Mouse (Mus musculus): ENCODE results near the gene Snd1. TPM values are rescaled to one million over a fixed set of nuclear protein-coding genes. Genes with fewer than 3 reads are reported as not detected.

Snd1 gene
- polyA plus RNA-seq, 1 experiment from 2014 or later = 56.1 TPM

DNA sequence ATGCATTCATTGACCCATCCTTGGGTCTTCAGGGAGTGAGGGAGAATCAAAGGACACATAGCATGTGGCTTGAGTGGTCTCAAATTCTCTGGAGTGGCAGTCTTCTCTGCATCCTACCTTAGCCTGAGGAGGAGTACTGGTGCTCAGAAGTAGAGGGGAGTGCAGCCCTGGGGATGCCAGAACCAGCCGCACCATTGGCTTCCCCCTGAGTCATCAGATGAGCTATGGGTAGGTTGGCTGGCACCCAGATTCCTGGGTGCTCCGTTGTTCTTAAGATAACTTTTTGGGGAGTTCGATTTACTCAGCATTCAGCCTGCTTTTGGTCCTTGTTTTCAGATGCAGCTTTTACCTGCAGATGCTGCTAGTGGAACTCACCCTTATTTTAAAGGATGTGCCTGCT, 366.6 kb downstream of the Snd1 start:
- Histone ChIP-seq H3K27ac (ENCODE audit: low read length) (no peak overlapping the region), H3K27me3 (ENCODE audit: control insufficient read depth, insufficient read depth, low read depth, low read length) (no peaks in the 10 kb centered on the region), H3K9ac (ENCODE audit: low read depth, low read length) (no peak overlapping the region), H3K4me1 (ENCODE audit: control insufficient read depth, low read depth, low read length) (no peaks in the 10 kb centered on the region), H3K4me3 (ENCODE audit: low read depth, low read length) (no peak overlapping the region), H3K4me2 (ENCODE audit: low read depth, low read length) (no peak overlapping the region), H3K36me3 (ENCODE audit: control insufficient read depth, insufficient read depth) (no peaks in the 10 kb centered on the region), H3K9me3 (replicated peaks; ENCODE audit: control insufficient read depth, low read length) (no peaks in the 10 kb centered on the region)
- no peak for ATAC-seq (ENCODE audit: low read depth)
- 66% methylated on average over 3 of the region's 3 CpGs for WGBS (ENCODE audit: insufficient replicate concordance)

DNA sequence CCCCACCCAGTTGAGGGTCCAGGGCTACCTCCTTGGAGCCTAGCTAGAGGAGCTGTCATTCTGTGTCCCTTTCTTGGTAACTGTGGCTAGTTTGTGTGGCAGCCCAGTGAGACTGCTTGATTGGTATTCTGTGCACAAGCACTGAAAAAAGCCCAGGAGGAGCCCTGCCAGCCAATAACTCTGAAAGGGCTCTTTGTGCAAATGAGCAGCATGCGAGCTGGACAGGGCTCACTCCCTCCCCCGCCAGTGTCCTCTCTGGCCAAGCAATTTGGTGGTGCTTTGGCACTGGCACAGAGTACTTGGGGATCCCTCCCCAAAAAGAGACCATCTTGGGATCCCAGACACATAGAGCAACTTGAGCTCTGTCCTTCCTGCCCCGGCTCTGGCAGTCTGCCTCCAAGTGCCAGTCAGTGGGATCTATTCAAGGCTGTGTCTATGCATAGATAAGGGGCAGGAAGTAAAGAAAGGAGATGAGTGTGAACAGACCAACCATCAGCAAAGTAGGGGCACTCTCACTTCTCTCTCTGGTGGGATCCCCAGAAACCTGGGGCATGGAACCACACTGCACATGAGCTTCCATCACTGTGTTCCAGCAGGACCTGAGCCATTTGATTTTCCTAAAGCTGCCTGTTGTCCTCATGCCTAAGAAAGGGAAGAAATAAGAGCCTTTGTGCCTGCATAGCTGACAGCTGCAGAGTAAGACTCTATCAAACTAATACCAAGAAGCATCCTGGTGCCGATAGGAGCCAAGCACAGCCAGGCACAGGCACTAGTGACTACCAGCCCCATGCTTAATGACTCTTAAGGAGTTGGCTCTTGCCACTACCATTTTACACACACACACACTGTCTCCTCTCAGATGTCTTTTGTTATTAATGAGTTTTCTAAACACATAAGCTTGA, 367.7 kb downstream of the Snd1 start:
- Histone ChIP-seq H3K36me3 (ENCODE audit: control insufficient read depth, insufficient read depth) (no peaks in the 10 kb centered on the region), H3K27me3 (ENCODE audit: control insufficient read depth, insufficient read depth, low read depth, low read length) (no peaks in the 10 kb centered on the region), H3K4me1 (ENCODE audit: control insufficient read depth, low read depth, low read length) (no peaks in the 10 kb centered on the region), H3K9me3 (replicated peaks; ENCODE audit: control insufficient read depth, low read length) (no peaks in the 10 kb centered on the region), H3K4me2 (ENCODE audit: low read depth, low read length) (no peak overlapping the region), H3K9ac (ENCODE audit: low read depth, low read length) (no peak overlapping the region), H3K4me3 (ENCODE audit: low read depth, low read length) (no peak overlapping the region), H3K27ac (ENCODE audit: low read length) (no peak overlapping the region)
- WGBS (ENCODE audit: insufficient replicate concordance) = 51% methylated on average over 4 of the region's 4 CpGs
- no peak for ATAC-seq (ENCODE audit: low read depth)

DNA sequence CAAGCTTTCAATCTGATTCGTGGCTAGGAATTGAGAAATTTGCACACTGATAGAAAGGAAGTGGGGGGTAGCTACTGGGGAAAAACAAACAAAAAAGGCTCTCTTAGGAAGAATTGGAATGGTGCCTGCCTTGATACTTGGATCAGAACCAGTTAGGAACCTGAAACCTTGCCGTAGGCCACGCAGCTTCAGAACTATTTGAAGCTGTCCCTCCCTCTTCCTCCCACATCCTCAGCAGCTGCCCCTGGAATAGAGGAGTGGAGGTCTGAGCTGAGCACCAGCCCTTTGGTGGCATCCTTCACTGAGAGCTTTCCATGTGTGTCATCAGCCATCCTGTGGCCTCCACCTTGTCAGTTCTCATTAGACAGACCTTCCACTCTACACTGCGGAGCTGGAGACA, 370.7 kb downstream of the Snd1 start:
- H3K27ac ChIP-seq (ENCODE audit: low read length) = no peak overlapping the region
- no peak overlapping the region for H3K9ac ChIP-seq (ENCODE audit: low read depth, low read length)
- no peak for ATAC-seq (ENCODE audit: low read depth)
- H3K4me3 ChIP-seq (ENCODE audit: low read depth, low read length) = no peak overlapping the region
- WGBS (ENCODE audit: insufficient replicate concordance) = 62% methylated on average over 4 of the region's 4 CpGs
- no peaks in the 10 kb centered on the region for H3K9me3 ChIP-seq (replicated peaks; ENCODE audit: control insufficient read depth, low read length)
- H3K4me2 ChIP-seq (ENCODE audit: low read depth, low read length) = no peak overlapping the region
- H3K27me3 ChIP-seq (ENCODE audit: control insufficient read depth, insufficient read depth, low read depth, low read length) = no peaks in the 10 kb centered on the region
- no peaks in the 10 kb centered on the region for H3K36me3 ChIP-seq (ENCODE audit: control insufficient read depth, insufficient read depth)
- no peaks in the 10 kb centered on the region for H3K4me1 ChIP-seq (ENCODE audit: control insufficient read depth, low read depth, low read length)

DNA sequence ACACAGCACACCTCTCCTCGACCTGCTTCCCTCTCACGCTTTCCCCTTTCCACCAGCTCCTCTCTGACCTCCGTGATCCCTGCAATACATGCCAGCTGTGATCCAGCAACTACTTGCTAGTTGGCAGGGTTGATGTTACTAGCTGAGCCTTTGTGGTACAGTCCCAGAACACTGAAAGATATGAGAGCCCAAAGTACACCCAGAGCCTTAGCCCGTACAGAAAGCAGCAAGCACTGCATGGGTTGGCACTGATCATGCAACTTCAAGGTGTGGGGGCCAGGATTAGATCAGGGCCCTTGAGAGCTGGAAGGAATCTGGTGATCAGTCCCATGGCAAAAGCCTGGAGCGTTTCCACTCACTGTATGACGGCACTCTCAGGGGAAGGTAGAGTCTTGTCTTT, 372.7 kb downstream of the Snd1 start:
- 73% methylated on average over 6 of the region's 6 CpGs for WGBS (ENCODE audit: insufficient replicate concordance)
- no peak overlapping the region for H3K4me3 ChIP-seq (ENCODE audit: low read depth, low read length)
- ATAC-seq (ENCODE audit: low read depth) = no peak

DNA sequence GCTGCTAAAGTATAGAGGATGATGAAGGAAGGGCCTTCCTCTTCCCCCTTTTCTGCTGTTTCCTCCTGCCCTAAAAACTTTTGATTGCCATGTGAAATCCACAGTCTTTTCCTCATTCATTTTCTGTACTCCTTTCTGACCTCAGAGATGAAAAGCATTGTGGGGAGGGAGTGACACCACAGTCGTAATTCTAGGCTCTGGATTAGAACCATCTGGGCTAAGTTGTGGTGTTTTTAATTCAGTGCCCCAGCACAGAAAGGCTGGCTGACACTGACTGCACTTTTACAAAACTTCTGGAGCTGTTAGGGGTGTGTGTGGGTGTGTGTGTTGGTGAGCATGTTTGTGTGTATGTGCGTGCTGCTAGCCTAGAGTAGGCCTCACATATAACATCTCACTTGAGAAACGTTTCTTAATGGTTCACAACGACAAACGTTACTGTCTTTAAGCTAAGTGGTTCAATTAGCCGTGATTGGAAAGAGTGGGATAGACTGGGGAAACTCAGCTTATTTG, 373.4 kb downstream of the Snd1 start:
- no peaks in the 10 kb centered on the region for H3K9me3 ChIP-seq (replicated peaks; ENCODE audit: control insufficient read depth, low read length)
- H3K27me3 ChIP-seq (ENCODE audit: control insufficient read depth, insufficient read depth, low read depth, low read length) = no peaks in the 10 kb centered on the region
- no peak overlapping the region for H3K4me2 ChIP-seq (ENCODE audit: low read depth, low read length)
- 77% methylated on average over 6 of the region's 6 CpGs for WGBS (ENCODE audit: insufficient replicate concordance)
- H3K36me3 ChIP-seq (ENCODE audit: control insufficient read depth, insufficient read depth) = no peaks in the 10 kb centered on the region
- ATAC-seq (ENCODE audit: low read depth) = no peak
- H3K27ac ChIP-seq (ENCODE audit: low read length) = no peak overlapping the region
- no peak overlapping the region for H3K4me3 ChIP-seq (ENCODE audit: low read depth, low read length)
- H3K9ac ChIP-seq (ENCODE audit: low read depth, low read length) = no peak overlapping the region
- no peaks in the 10 kb centered on the region for H3K4me1 ChIP-seq (ENCODE audit: control insufficient read depth, low read depth, low read length)

More for the DNA sequence above, 372.7 kb downstream of the Snd1 start:
- no peaks in the 10 kb centered on the region for H3K9me3 ChIP-seq (replicated peaks; ENCODE audit: control insufficient read depth, low read length)
- H3K4me1 ChIP-seq (ENCODE audit: control insufficient read depth, low read depth, low read length) = no peaks in the 10 kb centered on the region
- no peak overlapping the region for H3K9ac ChIP-seq (ENCODE audit: low read depth, low read length)
- H3K27ac ChIP-seq (ENCODE audit: low read length) = no peak overlapping the region
- no peaks in the 10 kb centered on the region for H3K27me3 ChIP-seq (ENCODE audit: control insufficient read depth, insufficient read depth, low read depth, low read length)
- no peak overlapping the region for H3K4me2 ChIP-seq (ENCODE audit: low read depth, low read length)
- no peaks in the 10 kb centered on the region for H3K36me3 ChIP-seq (ENCODE audit: control insufficient read depth, insufficient read depth)

DNA sequence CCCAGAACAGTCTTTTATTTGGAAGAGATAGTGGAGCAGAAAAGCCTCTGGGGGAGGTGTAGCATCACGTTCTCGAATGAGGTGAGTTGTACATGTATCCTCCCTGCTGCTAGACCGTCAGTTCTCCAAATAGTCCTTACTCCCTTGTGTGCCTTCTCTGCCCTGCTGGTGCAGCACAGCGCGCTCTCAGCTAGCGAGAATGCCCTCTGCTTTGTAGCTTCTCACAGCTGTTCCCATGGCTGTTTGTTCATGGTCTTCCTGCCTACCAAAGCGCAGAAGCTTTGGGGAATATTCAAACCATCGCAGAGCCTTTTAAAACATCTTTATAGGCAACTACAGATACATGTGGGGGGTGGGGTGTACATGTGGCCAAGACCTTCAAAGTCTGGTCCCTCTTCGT, 374.0 kb downstream of the Snd1 start:
- Histone ChIP-seq H3K4me2 (ENCODE audit: low read depth, low read length) (no peak overlapping the region), H3K36me3 (ENCODE audit: control insufficient read depth, insufficient read depth) (no peaks in the 10 kb centered on the region), H3K4me1 (ENCODE audit: control insufficient read depth, low read depth, low read length) (no peaks in the 10 kb centered on the region), H3K4me3 (ENCODE audit: low read depth, low read length) (no peak overlapping the region), H3K27me3 (ENCODE audit: control insufficient read depth, insufficient read depth, low read depth, low read length) (no peaks in the 10 kb centered on the region), H3K9ac (ENCODE audit: low read depth, low read length) (no peak overlapping the region), H3K27ac (ENCODE audit: low read length) (no peak overlapping the region), H3K9me3 (replicated peaks; ENCODE audit: control insufficient read depth, low read length) (no peaks in the 10 kb centered on the region)
- no peak for ATAC-seq (ENCODE audit: low read depth)
- 62% methylated on average over 9 of the region's 9 CpGs for WGBS (ENCODE audit: insufficient replicate concordance)

DNA sequence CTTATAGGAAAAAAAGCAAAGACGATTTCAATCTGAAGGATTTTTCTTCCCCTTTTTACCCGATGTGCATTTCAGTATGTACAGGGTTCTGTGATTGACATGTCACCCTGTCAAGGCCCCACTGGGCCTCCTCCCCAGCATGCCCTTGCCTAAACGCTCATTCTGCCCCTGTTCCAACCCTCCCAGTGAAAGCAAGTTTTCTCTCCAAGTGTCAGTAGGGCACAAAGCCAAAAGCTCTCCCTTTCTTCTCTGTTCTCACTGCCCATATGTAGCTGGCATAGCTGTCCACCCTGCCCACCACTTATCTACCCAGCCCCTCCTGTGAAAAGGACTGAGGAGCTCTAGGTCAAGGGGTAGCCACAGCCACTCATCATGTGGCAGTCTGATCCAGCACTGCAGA, 374.4 kb downstream of the Snd1 start:
- no peaks in the 10 kb centered on the region for H3K27me3 ChIP-seq (ENCODE audit: control insufficient read depth, insufficient read depth, low read depth, low read length)
- no peak overlapping the region for H3K27ac ChIP-seq (ENCODE audit: low read length)
- H3K4me2 ChIP-seq (ENCODE audit: low read depth, low read length) = no peak overlapping the region
- no peaks in the 10 kb centered on the region for H3K9me3 ChIP-seq (replicated peaks; ENCODE audit: control insufficient read depth, low read length)
- 20% methylated on average over 3 of the region's 3 CpGs for WGBS (ENCODE audit: insufficient replicate concordance)
- no peaks in the 10 kb centered on the region for H3K4me1 ChIP-seq (ENCODE audit: control insufficient read depth, low read depth, low read length)
- no peak for ATAC-seq (ENCODE audit: low read depth)
- H3K36me3 ChIP-seq (ENCODE audit: control insufficient read depth, insufficient read depth) = no peaks in the 10 kb centered on the region
- H3K4me3 ChIP-seq (ENCODE audit: low read depth, low read length) = no peak overlapping the region
- no peak overlapping the region for H3K9ac ChIP-seq (ENCODE audit: low read depth, low read length)

DNA sequence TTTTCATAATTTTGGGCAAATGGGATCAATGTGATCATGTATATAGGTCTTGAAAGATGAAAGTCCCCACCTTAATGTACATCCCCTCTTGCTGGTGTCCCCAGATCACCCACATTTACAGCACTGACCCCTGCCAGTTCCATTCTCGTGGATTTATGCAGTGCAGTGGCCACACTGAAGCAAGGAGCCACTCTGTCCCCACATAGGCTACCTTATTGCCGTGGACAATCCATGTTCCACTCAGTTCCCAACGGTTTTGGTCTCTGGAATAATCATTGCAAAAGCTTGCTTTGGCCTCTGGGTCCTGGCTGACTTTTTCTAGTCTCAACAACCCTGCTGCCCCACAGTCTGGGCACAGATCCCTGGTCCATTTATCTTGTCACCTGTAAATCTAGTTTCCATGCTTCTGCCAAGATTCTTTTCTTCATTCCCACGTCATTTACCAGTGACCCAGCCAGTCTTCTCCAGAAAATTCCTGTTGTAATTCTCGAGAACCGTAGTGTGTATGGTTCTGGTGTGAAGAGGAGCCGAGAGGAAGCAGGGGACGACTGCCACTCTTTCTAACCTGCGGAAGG, 375.5 kb downstream of the Snd1 start:
- 70% methylated on average over 9 of the region's 9 CpGs for WGBS (ENCODE audit: insufficient replicate concordance)
- Histone ChIP-seq H3K36me3 (ENCODE audit: control insufficient read depth, insufficient read depth) (no peaks in the 10 kb centered on the region), H3K4me2 (ENCODE audit: low read depth, low read length) (no peak overlapping the region), H3K4me1 (ENCODE audit: control insufficient read depth, low read depth, low read length) (no peaks in the 10 kb centered on the region), H3K9me3 (replicated peaks; ENCODE audit: control insufficient read depth, low read length) (no peaks in the 10 kb centered on the region), H3K4me3 (ENCODE audit: low read depth, low read length) (no peak overlapping the region), H3K27ac (ENCODE audit: low read length) (no peak overlapping the region), H3K27me3 (ENCODE audit: control insufficient read depth, insufficient read depth, low read depth, low read length) (no peaks in the 10 kb centered on the region), H3K9ac (ENCODE audit: low read depth, low read length) (no peak overlapping the region)
- no peak for ATAC-seq (ENCODE audit: low read depth)

DNA sequence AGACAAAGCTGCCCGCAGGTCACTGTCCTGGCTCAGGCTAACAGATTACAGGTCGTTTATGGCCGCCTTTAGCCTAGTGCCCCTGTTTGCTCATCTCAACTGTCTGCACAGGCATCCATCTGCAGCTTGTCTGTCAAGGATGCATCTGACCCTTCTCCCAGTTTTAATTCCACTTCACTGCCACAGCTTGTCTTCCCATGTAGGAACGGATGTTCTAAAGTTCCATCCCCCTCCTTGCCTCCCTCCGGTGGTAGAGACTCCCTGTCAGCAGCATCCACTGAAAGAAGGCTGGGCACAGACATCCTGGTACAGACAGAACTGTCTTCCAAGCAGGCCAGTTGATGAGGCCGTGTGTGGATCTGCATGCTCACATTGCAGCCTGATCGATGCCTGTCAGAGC, 377.4 kb downstream of the Snd1 start:
- ATAC-seq (ENCODE audit: low read depth) = no peak
- Histone ChIP-seq H3K4me1 (ENCODE audit: control insufficient read depth, low read depth, low read length) (peaks cover 3% of the 10 kb centered on the region; the same call in 1 of the 2 replicates), H3K9me3 (replicated peaks; ENCODE audit: control insufficient read depth, low read length) (no peaks in the 10 kb centered on the region), H3K4me3 (ENCODE audit: low read depth, low read length) (no peak overlapping the region), H3K4me2 (ENCODE audit: low read depth, low read length) (no peak overlapping the region), H3K27me3 (ENCODE audit: control insufficient read depth, insufficient read depth, low read depth, low read length) (no peaks in the 10 kb centered on the region), H3K27ac (ENCODE audit: low read length) (no peak overlapping the region), H3K9ac (ENCODE audit: low read depth, low read length) (no peak overlapping the region), H3K36me3 (ENCODE audit: control insufficient read depth, insufficient read depth) (no peaks in the 10 kb centered on the region)
- 68% methylated on average over 7 of the region's 7 CpGs for WGBS (ENCODE audit: insufficient replicate concordance)

Data from liver, embryonic 16.5 days (tissue).